Mouse (Mus musculus): ENCODE measurements around the gene Piwil1. TPM values are rescaled to one million over a fixed set of nuclear protein-coding genes. Genes with fewer than 3 reads are reported as not detected.
A peak's percentile ranks its signal among the peaks of the same experiment; 100 is the strongest.

Piwil1 gene
- polyA plus RNA-seq (2016; fragmentation: Nextera tagmentation; extraction: Ambion mirVana) = not detected in 2 replicates

DNA sequence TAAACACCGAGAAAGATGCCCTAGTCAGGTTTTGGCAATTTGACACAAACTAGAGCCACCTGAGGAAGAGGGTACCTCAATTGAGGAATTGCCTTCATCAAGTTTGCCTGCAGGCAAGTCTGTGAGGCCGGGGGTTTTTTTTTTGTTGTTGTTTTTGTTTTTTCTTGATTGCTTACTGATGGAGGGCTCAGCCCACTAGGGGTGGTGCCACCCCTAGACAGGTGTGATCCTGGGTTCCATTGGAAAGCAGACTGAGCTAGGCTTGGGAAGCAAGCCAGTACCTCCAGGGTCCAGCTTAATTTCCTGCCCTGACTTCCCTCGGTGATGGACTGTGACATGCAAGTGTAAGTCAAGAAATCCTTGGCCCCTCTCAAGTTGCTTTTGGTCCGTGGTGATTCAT, at the start of gene Piwil1:
Piwil1 (plus strand) TSS at position 301 of the 400 bp plus-strand sequence.
- Histone ChIP-seq H3K9me3 (peaks cover 6% of the 10 kb centered on the region; the same call in 1 of the 2 replicates), H3K4me3 (replicated peaks) (no peak within 1 kb of the TSS), H3K4me1 (replicated peaks) (peaks cover 11% of the 10 kb centered on the region), H3K27me3 (no peaks in the 10 kb centered on the region; the same call in 1 of the 2 replicates), H3K4me2 (no peak within 1 kb of the TSS), H3K27ac (no peak within 1 kb of the TSS), H3K9ac (replicated peaks) (no peak within 1 kb of the TSS), H3K36me3 (no peaks in the 10 kb centered on the region)
- WGBS = 72% methylated on average over 4 of the region's 4 CpGs
- no peak for ATAC-seq (ENCODE audit: insufficient number of reproducible peaks, insufficient read depth, low FRiP score, low TSS enrichment, low read depth)

DNA sequence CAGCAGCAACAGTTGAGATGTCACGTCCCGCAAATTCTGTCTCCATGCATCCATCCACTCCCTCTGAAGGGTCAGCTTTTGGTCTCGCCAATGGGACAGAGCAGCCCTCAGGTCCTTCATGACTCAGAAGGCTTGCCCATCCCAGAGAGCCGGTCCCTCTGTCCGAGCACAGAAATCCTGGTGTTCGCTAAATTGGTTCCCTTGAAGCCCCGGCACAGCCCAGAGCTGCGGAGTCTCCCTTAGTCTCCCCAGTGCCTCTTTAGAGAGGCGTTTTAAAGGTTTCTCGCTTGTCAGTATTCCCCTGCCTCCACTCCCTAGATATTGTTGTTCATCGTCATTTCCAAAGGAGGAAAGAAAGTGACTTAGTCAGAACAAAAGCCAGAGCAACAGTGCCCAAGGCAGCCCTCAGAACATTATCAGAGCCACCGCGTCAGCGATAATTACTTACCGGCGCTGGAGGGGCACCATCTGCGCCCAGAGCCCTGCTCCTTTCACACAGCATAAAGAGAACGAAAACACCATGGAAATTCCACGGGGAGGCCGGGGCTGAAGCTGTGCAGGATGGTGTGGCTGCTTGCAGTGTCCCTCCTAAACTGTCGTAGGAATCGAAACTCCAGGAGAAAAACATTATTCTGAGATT, 45.7 kb upstream of the Piwil1 start:
- H3K4me1 ChIP-seq (replicated peaks) = peaks cover 6% of the 10 kb centered on the region; the same call in 1 of the 2 replicates
- ATAC-seq (ENCODE audit: insufficient number of reproducible peaks, insufficient read depth, low FRiP score, low TSS enrichment, low read depth) = no peak
- H3K27ac ChIP-seq = no peak overlapping the region
- peak overlapping the region; percentile 32; the same call in 1 of the 2 replicates for H3K9ac ChIP-seq (replicated peaks)
- H3K4me2 ChIP-seq = peak overlapping the region; percentile 26
- H3K9me3 ChIP-seq = peaks cover 6% of the 10 kb centered on the region; the same call in 1 of the 2 replicates
- no peak overlapping the region for H3K4me3 ChIP-seq (replicated peaks)
- no peaks in the 10 kb centered on the region; the same call in 1 of the 2 replicates for H3K27me3 ChIP-seq
- WGBS = 50% methylated on average over 22 of the region's 22 CpGs
- H3K36me3 ChIP-seq = no peaks in the 10 kb centered on the region

DNA sequence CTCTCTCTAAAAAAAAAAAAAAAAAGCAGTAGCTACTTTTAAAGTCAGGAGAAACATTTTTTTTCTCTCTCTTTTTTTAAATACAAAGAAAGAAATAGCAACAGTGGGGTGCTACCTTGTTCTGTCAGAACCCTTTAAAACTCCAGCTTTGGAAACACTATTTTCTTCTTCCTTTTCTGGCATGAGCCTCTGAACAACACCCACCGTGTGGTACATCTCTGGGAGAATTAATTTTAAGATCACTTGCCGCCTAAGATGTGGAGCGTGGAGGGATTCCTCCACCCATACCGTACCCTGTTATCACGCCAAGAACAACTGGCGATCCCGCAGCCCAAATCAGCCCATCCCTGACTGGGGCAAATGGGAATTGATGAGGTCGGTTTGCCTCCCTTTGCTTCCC, 42.2 kb upstream of the Piwil1 start:
- 57% methylated on average over 8 of the region's 8 CpGs for WGBS
- no peaks in the 10 kb centered on the region for H3K36me3 ChIP-seq
- ATAC-seq (ENCODE audit: insufficient number of reproducible peaks, insufficient read depth, low FRiP score, low TSS enrichment, low read depth) = no peak
- H3K27me3 ChIP-seq = no peaks in the 10 kb centered on the region; the same call in 1 of the 2 replicates
- peaks cover 8% of the 10 kb centered on the region for H3K9me3 ChIP-seq
- H3K4me3 ChIP-seq (replicated peaks) = no peak overlapping the region
- H3K9ac ChIP-seq (replicated peaks) = no peak overlapping the region
- no peak overlapping the region for H3K4me2 ChIP-seq
- H3K27ac ChIP-seq = no peak overlapping the region
- peaks cover 6% of the 10 kb centered on the region; the same call in 1 of the 2 replicates for H3K4me1 ChIP-seq (replicated peaks)

DNA sequence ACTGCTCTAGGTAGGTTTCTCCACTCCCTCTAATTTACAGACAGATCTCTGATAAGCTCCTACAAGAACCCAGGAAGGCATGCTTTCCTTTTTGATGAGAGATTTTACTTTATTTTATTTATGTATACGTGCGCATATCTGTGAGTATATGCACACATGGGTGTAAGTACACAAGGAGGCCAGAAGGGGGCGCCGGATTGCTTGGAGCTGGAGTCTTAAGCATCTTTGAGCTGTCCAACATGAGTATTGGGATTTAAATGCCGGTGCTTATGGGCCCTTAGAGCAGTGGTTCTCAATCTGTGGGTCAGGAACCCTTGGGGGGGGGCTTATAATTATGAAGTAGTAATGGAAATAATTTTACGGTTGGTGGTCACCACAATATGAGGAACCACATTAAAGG, 39.4 kb upstream of the Piwil1 start:
- Histone ChIP-seq H3K4me3 (replicated peaks) (no peak overlapping the region), H3K27me3 (no peaks in the 10 kb centered on the region), H3K4me2 (no peak overlapping the region), H3K4me1 (replicated peaks) (peaks cover 11% of the 10 kb centered on the region), H3K9ac (replicated peaks) (no peak overlapping the region), H3K9me3 (peaks cover 11% of the 10 kb centered on the region), H3K36me3 (no peaks in the 10 kb centered on the region), H3K27ac (no peak overlapping the region)
- 95% methylated on average over 6 of the region's 6 CpGs for WGBS
- no peak for ATAC-seq (ENCODE audit: insufficient number of reproducible peaks, insufficient read depth, low FRiP score, low TSS enrichment, low read depth)

DNA sequence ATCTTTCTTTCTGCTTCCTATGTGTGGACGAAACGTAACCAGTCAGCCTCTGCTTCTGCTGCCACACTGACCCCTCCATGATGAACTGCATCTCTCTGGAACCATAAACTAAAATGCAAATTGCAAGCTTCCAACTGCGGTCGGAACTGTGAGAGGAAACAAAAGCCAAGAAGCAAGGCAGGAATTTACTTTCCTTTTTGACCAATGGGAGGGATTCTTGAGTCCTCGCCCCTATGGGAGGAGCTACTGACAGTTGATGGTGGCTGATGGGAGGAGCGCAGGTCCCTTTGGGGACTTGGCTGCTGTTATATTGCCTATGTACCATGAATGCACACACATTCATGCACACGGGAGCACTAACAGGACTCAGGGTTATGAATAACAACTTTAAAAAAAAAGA, 38.3 kb upstream of the Piwil1 start:
- no peak overlapping the region for H3K9ac ChIP-seq (replicated peaks)
- no peak overlapping the region for H3K4me2 ChIP-seq
- H3K27me3 ChIP-seq = no peaks in the 10 kb centered on the region
- peaks cover 14% of the 10 kb centered on the region for H3K4me1 ChIP-seq (replicated peaks)
- 81% methylated on average over 7 of the region's 7 CpGs for WGBS
- no peak overlapping the region for H3K27ac ChIP-seq
- H3K4me3 ChIP-seq (replicated peaks) = no peak overlapping the region
- no peak for ATAC-seq (ENCODE audit: insufficient number of reproducible peaks, insufficient read depth, low FRiP score, low TSS enrichment, low read depth)
- peaks cover 11% of the 10 kb centered on the region for H3K9me3 ChIP-seq
- H3K36me3 ChIP-seq = no peaks in the 10 kb centered on the region

DNA sequence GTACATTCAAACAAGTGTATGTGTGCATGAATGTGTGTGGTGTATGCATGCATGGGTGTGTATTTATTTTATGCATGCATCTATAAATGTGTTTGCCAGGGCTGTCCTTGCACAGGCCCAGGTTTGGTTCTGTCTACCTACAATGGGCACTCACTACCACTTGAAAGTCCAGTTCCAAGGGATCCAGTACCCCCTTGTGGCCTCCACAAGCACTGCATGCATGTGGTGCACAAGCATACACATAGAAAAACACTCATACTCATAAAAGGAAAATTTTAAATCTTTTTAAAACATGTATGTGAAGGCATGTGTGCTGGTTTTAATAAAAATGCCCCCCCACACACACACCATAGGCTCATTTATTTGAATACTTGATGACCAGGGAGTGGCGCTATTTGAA, 37.3 kb upstream of the Piwil1 start:
- 88% methylated on average over 1 of the region's 1 CpGs for WGBS
- Histone ChIP-seq H3K4me3 (replicated peaks) (no peak overlapping the region), H3K9me3 (peaks cover 11% of the 10 kb centered on the region), H3K36me3 (no peaks in the 10 kb centered on the region), H3K27me3 (no peaks in the 10 kb centered on the region), H3K4me2 (no peak overlapping the region), H3K9ac (replicated peaks) (no peak overlapping the region), H3K27ac (no peak overlapping the region), H3K4me1 (replicated peaks) (peaks cover 14% of the 10 kb centered on the region)
- ATAC-seq (ENCODE audit: insufficient number of reproducible peaks, insufficient read depth, low FRiP score, low TSS enrichment, low read depth) = no peak

DNA sequence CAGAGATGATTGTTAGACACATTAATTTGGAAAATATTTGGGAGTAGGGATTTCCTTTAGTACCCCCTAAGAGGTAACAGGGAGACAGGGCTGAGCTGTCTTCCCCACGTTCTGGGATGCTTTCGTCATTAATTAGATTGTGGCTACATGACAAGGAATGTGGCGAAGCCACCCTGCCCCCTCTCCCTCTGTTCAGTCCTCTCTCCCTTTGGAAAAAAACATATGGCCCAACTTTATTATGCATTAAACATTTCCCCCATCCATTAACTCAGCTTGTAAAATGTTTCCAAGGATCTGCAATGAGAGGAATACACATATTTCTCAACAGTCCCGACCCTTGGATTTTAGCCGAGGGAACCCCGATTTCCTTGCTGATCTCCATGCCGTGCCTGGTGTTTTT, 35.0 kb upstream of the Piwil1 start:
- H3K36me3 ChIP-seq = no peaks in the 10 kb centered on the region
- peaks cover 11% of the 10 kb centered on the region for H3K9me3 ChIP-seq
- no peak overlapping the region for H3K9ac ChIP-seq (replicated peaks)
- H3K27me3 ChIP-seq = no peaks in the 10 kb centered on the region
- H3K27ac ChIP-seq = peak overlapping the region; percentile 76
- H3K4me1 ChIP-seq (replicated peaks) = peaks cover 14% of the 10 kb centered on the region
- ATAC-seq (ENCODE audit: insufficient number of reproducible peaks, insufficient read depth, low FRiP score, low TSS enrichment, low read depth) = peak; percentile 82
- 27% methylated on average over 7 of the region's 7 CpGs for WGBS
- H3K4me3 ChIP-seq (replicated peaks) = no peak overlapping the region
- H3K4me2 ChIP-seq = peak overlapping the region; percentile 35

DNA sequence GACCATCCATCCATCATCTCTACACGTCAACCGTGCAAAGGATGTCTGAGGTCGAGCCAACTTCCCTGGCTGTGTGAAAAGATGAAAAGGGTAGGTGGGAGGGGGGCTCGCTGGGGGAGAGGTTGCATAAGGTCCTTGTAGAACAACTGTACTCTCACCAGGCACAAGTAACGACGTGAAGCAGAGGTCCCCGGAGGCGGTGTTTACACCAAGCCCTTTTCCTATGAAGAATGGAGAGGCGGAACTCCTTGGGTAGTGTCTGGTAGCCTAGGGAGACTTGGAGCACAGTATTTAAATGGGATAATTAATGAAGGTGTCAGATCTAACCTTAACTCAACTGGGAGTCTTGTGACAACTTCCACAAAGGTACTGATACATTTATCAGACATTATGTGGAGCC, 28.2 kb upstream of the Piwil1 start:
- Histone ChIP-seq H3K4me1 (replicated peaks) (no peaks in the 10 kb centered on the region), H3K4me3 (replicated peaks) (no peak overlapping the region), H3K36me3 (no peaks in the 10 kb centered on the region), H3K9me3 (no peaks in the 10 kb centered on the region), H3K27ac (no peak overlapping the region), H3K4me2 (no peak overlapping the region), H3K27me3 (no peaks in the 10 kb centered on the region), H3K9ac (replicated peaks) (no peak overlapping the region)
- no peak for ATAC-seq (ENCODE audit: insufficient number of reproducible peaks, insufficient read depth, low FRiP score, low TSS enrichment, low read depth)
- 64% methylated on average over 9 of the region's 9 CpGs for WGBS

DNA sequence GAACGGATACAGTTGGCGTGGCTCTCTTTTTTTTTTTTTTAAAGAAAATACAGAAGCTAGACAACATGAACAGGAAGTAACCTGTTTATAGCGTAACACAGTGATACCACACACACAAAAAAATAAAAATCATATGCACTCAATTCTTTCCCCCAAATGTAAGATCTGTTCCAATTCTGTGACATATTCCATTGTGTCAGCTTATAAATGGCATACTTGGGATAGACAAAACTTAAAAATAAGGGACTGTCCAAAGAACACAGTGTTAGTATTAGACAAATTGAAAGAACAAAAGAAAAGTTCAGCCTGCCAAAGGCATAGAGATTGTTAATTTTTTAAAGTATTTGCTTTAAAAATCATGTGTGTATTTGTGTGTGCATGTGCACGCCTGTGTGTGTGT, 25.0 kb upstream of the Piwil1 start:
- Histone ChIP-seq H3K4me3 (replicated peaks) (no peak overlapping the region), H3K36me3 (no peaks in the 10 kb centered on the region), H3K4me2 (no peak overlapping the region), H3K9ac (replicated peaks) (no peak overlapping the region), H3K27ac (no peak overlapping the region), H3K27me3 (no peaks in the 10 kb centered on the region), H3K4me1 (replicated peaks) (no peaks in the 10 kb centered on the region), H3K9me3 (peaks cover 3% of the 10 kb centered on the region; the same call in 1 of the 2 replicates)
- 90% methylated on average over 4 of the region's 4 CpGs for WGBS
- ATAC-seq (ENCODE audit: insufficient number of reproducible peaks, insufficient read depth, low FRiP score, low TSS enrichment, low read depth) = no peak

DNA sequence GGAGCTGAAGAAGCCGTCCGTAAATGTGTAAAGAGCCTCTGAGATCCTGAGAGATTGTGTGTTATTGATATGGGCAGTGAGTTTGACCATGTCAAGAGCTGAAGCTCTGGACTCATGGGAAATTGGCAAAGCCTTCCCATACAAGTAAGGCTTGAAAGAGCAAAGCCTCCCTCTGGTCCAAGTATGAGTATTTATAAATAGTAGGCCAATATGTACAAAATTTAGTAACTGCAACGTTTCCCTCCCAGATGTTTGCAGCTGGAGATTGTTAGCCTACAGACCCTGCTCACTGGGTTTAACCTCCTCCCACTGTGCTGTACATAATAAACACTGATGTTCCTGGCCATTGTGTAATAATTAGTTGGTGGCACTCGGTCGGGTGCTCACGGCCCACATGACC, 24.5 kb upstream of the Piwil1 start:
- peaks cover 3% of the 10 kb centered on the region; the same call in 1 of the 2 replicates for H3K9me3 ChIP-seq
- H3K4me2 ChIP-seq = no peak overlapping the region
- WGBS = 52% methylated on average over 6 of the region's 6 CpGs
- H3K4me1 ChIP-seq (replicated peaks) = no peaks in the 10 kb centered on the region
- no peaks in the 10 kb centered on the region for H3K36me3 ChIP-seq
- no peaks in the 10 kb centered on the region for H3K27me3 ChIP-seq
- no peak for ATAC-seq (ENCODE audit: insufficient number of reproducible peaks, insufficient read depth, low FRiP score, low TSS enrichment, low read depth)
- H3K4me3 ChIP-seq (replicated peaks) = no peak overlapping the region
- H3K27ac ChIP-seq = no peak overlapping the region
- no peak overlapping the region for H3K9ac ChIP-seq (replicated peaks)

DNA sequence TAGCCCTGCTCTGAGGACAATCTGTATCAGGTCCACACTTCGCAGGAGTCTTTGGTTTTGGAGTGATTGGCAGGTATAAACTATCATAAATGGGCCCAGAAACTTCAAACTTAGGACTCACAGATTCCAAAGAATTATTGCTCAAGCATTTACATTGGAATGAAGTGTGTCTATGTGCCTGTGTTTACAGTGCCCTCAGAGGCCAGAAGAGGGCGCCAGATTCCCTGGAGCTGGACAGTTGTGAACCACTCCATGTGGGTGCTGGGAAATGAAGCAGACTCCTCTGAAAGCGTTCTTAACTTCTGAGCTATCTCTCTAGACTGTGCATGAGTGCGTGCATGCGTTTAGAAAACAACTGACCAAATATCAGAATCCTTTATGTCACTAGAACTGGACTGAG, 20.9 kb upstream of the Piwil1 start:
- H3K9ac ChIP-seq (replicated peaks) = no peak overlapping the region
- no peak overlapping the region for H3K4me2 ChIP-seq
- H3K4me1 ChIP-seq (replicated peaks) = peaks cover 11% of the 10 kb centered on the region; the same call in 1 of the 2 replicates
- peaks cover 10% of the 10 kb centered on the region; the same call in 1 of the 2 replicates for H3K9me3 ChIP-seq
- H3K36me3 ChIP-seq = no peaks in the 10 kb centered on the region
- ATAC-seq (ENCODE audit: insufficient number of reproducible peaks, insufficient read depth, low FRiP score, low TSS enrichment, low read depth) = no peak
- no peak overlapping the region for H3K4me3 ChIP-seq (replicated peaks)
- no peak overlapping the region for H3K27ac ChIP-seq
- 46% methylated on average over 5 of the region's 5 CpGs for WGBS
- H3K27me3 ChIP-seq = no peaks in the 10 kb centered on the region

DNA sequence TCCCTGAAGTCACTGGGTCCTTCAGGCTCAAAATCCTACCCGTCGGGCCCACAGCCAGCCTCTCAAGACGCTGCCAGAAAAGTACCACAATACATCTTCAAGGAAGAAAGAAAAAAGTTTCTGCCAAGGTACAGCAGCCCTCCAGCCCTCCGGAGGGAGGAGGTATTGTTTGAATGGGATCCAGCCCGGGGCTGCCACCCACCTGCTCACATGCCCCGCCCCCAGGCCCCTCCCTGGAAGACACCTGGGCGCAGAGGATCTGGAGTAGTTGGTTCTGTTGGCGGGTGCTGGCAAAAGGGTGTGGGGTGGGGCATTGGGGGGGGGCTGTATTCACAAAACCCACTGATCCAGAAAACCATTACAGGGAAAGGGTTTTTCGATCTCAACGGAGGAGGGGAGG, 18.1 kb upstream of the Piwil1 start:
- H3K9me3 ChIP-seq = peaks cover 14% of the 10 kb centered on the region; the same call in 1 of the 2 replicates
- ATAC-seq (ENCODE audit: insufficient number of reproducible peaks, insufficient read depth, low FRiP score, low TSS enrichment, low read depth) = no peak
- H3K4me3 ChIP-seq (replicated peaks) = peak overlapping the region; percentile 17
- no peaks in the 10 kb centered on the region for H3K36me3 ChIP-seq
- H3K9ac ChIP-seq (replicated peaks) = 0 out of 2 replicates have a peak overlapping the region, but pooled peaks have one; percentile 37
- H3K27ac ChIP-seq = no peak overlapping the region
- H3K27me3 ChIP-seq = no peaks in the 10 kb centered on the region
- H3K4me1 ChIP-seq (replicated peaks) = peaks cover 11% of the 10 kb centered on the region; the same call in 1 of the 2 replicates
- WGBS = 9% methylated on average over 10 of the region's 10 CpGs
- H3K4me2 ChIP-seq = peak overlapping the region; percentile 50
